Mouse (Mus musculus) inflammation-experienced regulatory T-cells, adult 6 months (primary cell): Measurements from ENCODE around the gene Stk32c. TPM values are rescaled to one million over a fixed set of nuclear protein-coding genes. Genes with fewer than 3 reads are reported as not detected.
A peak's percentile ranks its signal among the peaks of the same experiment; 100 is the strongest.

Experiments
- ATAC-seq: one replicate; pipeline ENCODE4 v1.8.0; 2017
- polyA plus RNA-seq, 3 experiments: library from polyadenylated mRNA; unstranded; fragments of 100-300 nt; shearing (Covaris generic); gene quantifications; one replicate each; pipeline ENCODE4 v1.2.1; 2017

The Stk32c gene
- polyA plus RNA-seq, 3 experiments from 2014 or later: 0.91 to 3.4 TPM; not detected in 1

DNA sequence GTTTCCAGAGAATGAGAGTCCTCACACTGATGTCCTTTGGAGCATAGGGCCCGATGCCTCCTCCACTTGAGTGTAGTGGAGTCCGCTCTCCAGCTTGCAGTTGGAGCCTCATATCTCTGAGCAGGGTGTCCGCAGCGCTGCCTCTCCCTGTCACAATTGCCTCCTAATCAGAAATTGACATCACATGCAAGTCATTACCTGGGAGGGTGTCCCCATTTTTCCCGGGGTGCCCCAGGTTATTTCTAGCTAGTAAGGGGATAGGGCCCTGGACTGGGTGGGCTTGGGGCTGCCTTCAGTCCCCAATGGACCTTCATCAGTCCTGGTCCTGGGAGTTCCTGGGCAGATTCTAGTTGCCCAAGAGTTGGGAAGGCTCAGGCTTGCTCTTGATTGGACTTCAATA lies 120.4 kb downstream of the Stk32c start:
- no peak for ATAC-seq

GRCm38 (mm10) chr7:139091681-139092080 lies 121.4 kb downstream of the Stk32c start:
- no peak for ATAC-seq

DNA sequence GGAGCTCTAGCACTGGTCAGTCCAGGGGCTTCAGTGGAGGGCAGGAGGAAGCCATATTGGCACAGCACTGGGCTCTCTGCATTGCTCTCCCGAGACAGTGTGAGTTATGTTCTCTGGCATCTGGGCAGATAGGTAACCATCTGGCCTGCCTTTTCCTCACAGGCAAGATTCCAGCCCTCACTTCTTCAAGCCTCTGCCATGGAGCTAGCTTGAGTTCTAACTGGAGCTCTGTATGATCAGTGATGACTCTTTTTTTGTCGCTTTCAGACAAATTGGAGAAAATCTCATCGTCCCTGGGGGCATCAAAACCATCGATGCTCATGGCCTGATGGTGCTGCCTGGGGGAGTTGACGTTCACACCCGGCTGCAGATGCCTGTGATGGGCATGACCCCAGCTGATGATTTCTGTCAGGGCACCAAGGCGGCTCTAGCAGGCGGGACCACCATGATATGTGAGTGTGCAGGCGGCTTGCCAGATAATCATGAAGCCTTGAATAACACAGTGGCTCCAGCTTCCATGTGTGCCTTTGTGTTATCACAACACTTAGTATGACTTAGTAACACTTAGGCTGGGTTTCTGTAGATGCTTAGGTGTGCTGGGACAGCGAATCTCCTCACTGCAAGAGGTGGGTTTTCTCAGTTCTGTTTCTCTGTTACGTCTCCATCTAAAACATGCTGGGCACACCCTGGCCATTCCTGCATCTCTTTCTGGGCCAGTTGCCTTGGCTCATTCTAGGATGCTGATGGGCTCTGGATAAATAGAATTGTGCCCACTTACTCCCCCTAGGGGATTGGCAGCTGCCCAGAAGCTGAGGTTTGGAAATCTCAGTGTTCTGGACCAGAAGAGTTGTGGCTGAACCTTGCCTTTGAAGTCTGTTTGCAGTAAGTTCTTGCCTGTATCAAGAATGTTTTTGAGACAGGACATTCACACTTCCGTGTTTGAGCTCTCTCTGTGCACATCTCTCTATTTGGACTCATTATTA lies 122.9 kb downstream of the Stk32c start:
- no peak for ATAC-seq

DNA sequence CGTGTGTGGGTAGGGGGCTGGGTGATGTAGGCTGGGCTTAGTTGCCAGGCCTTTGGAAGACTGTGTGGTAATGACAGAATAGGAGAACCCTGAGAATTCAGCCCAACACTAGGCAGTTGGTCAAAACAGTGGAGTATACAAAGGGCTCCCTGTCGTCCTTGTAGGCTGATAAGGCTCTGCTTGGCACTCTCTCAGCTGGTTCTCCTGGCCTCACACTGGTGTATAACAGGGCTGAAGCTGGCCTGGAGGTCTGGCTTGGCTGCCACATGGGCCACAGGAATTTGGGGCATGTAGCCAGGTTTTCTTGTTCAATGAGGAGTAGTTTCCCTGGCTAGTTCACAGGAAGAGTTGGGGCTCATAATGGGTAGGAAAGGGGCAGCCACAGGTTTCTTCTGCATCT lies 125.3 kb downstream of the Stk32c start:
- no peak for ATAC-seq

DNA sequence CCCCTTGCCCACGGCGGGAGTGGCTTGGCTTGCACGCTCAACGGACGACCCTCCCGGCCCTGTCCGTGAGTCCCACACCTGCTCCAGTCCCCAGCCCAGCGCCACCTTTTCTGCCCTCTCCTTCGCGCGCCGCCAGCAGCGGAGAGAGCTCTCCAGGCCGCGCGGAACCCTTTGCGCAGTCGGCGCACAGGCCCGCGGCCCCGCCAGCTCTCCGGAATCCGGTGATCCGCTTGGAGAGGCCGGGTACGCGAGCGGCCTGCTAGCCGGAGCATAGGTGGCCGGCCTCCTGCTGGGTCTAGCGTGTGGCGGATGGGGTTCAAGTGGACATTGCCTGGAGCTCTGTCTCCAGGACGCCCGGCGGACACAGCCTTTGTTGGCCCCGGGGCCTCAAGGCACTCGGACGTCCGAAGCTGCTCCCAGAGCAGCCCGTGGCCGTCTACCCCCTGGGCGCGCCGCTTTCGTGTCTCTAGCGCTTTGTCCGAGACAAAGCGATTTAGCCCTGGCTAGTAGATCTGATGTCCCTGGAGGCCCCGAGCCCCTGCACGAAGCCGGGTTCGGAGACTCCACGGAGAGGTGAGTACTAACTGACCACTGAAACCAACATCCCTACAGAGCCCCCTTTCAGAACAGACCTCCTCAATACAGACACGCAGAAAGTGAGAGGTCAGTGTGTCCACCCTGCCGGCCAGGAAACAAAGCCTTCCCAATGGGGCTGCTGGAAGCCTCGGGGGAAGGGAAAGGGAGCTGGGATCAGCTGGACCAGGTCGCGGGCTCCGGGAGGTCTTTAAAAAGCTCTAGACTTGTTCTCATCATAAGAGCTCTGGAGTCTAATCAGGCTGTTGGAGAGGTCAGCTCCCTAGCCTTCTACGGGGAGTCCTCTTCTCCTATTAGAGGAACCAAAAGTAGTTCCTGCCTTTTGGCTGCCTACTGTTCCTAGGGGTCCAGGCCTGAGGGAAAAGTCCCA lies 126.6 kb downstream of the Stk32c start:
- no peak for ATAC-seq

DNA sequence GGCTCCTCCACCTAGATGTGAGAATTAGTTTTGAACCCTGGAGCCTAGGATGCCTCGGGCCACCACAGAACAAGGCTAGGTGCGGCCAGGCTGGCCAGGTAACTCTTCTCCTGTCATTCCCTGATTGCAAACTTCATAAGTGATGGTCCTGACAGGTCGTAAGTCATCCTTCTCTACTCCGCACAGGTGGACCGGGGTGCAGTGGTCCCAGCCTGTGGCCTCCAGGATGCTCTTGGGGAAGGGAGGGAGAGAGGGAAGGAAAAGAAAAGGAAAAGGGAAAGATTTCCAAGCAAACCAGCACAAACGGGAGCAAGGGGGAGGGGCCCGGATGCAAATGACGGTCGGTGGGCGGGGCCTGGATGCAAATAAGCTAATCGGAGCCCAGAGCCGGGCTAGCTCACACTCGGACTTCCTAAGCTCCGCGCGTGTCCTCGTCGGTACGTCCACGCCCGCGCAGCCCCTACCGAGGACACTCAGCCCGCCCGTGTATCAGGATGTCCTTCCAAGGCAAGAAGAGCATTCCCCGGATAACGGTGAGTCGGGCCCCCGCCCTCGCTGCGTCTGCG lies 127.4 kb downstream of the Stk32c start, which contains the start of gene Dpysl4:
Dpysl4 (plus strand) TSS at position 373 of the 566 bp plus-strand sequence.
- ATAC-seq: no peak

GRCm38 (mm10) chr7:139084316-139084715 lies 128.8 kb downstream of the Stk32c start:
- ATAC-seq: no peak

DNA sequence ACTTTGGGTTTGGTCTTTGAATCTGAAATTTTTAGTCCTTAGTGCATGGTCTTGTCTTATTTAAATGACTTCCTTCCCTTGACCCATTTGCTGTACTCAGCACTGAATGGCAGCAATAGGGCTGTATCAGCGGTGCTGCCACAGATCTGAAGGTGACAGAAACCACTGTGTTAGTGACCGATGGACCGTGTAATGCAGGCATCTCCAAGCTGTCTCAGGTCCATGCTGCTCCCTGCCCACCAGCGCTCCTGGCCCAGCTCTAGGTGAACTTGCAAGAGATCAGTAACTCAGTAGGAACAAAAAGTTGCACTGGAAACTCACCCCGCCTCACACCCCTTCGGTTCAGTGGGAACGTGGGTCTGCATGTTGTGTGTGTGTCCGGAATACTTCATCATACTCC lies 130.8 kb downstream of the Stk32c start:
- no peak for ATAC-seq

DNA sequence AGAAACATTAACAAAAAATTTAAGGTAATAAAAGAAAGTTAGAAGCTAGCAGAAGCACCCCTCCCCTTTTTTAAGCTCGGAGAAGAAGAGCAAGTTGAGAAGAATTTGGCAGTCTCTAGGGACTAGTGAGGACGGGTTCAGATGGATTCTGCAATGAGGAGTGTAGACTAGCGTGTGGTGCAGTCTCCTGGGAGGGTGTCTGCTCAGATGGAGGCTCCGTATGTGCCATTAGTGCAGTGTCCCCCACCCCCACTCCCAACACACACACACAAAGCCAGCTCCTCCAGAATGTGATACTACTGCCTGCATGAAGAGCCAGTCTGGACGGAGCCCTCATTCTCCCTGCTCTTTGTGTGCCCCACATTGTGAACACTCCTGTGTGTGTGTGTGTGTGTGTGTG lies 131.9 kb downstream of the Stk32c start:
- ATAC-seq: no peak

DNA sequence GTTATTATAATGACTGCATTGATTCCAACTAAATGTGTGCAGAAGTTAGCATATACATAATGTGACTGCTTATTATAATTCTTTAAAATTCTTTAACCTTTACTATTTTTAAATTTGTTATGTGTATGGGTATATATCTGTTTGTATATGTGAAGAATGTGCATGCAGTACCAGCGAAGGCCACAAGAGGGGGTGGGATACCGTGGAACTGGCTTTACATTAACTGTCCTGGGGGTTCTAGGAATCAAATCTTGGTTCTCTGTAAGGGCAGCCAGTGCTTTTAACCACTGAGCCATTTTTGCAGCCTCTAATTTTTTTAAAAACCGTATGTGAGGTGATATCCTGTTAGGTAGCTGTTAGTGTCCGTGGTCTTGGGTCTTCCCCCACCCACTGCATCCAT lies 132.4 kb downstream of the Stk32c start:
- no peak for ATAC-seq

DNA sequence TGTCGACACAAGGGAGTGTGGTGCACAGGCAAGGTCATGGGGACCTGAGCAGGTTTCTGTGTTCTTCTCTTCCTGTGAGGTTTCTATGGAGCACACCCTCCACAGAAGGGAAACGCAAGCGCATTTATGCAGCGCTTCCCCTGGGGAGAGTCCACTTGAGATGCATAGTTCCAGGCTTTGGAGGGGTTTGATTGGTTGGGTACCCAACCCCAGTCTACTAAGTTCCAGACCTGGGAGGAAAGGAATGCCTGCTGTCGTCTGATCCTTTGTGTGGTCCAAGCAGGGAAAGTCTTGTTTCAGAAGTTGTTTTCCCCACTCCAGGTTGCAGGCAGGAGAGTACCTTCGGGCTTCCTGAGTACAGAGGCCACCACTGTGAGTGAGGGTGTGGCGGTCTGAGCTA lies 134.0 kb downstream of the Stk32c start:
- no peak for ATAC-seq

DNA sequence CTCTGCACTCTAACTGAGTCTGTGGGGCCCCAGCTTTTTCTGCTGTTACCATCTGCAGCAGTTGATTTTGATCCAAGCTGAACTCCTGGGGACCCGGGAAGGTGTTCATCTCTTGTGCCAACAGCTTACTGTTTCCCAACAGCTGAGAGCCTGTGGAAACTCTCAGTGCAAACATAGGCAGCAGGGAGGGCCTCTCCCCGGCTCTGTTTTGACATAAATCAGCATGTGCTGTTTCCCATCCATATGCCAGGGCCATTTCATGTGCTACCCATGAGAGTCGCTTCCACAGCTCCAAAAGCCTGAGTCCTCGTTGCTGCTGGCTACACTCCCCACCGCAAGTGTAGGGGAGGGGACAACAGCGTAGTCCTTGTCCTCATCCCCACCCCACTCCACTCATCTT lies 134.9 kb downstream of the Stk32c start:
- ATAC-seq: no peak

DNA sequence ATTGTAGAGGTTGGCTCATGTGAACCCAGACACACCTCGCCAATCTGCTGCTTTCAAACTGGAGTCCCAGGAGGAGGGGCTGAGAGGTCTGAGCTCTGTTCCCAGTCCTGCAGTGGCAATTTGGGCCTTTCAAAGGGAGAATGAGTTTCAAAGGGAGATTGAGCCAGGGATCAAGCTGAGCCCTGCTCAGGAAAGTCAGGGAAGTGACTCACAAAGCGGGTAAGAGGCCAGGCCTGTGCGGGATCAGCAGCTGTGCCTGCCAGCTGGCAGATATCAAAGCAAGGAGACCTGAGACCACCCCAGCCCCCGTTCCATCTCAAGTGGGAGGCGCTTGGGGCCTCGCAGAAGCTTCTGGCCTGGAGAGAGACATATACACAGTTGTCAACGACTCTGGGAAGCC lies 135.8 kb downstream of the Stk32c start:
- ATAC-seq: no peak

GRCm38 (mm10) chr7:139075054-139075794 lies 137.9 kb downstream of the Stk32c start:
- ATAC-seq: no peak

GRCm38 (mm10) chr7:139074189-139074588 lies 138.9 kb downstream of the Stk32c start:
- no peak for ATAC-seq

DNA sequence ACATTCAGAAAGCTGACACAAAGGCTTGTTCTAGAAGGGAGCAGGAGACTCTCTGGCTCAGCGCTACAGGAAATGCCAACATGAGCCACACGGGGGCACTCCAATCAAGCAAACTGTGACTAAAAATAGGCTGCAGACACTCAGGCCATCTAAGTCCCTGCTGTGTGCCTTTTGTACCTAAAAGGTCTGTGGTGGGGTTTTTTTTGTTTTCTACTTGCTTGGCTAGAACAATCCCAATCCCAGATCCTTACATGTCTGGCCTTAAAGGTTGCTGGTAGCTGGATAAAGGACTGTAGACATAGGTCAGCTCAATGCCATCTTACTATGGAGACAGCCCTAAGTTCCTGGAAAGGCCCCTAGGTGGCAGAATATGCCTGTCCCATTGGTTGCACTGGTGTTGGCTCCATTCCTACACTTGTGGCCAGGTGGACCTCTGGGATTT lies 144.9 kb downstream of the Stk32c start:
- ATAC-seq: peak; percentile 46

DNA sequence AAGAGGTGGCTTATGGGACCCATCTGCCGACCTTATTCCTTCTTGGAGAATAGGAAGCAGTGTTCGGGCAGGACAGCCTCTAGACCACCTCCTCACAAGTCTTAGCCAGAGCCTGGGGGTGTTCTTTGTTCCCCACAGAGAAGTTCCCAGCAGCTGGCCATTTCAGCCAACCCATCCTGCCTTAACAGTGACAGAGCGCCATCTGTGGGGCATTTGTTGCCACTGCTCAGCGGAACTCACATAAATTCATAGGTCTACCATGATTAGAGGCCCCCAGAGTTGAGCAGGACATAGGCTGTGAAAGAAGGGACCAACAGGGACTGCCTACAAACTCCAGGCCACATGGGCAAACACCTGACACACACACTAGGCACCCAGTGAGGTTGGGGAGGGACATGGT lies 149.7 kb downstream of the Stk32c start:
- no peak for ATAC-seq

Other genes starting within 250 kb of the Stk32c start
- under 1 TPM in 1 of 3 experiments, not detected in 2; 0.09 TPM for gene Dpysl4, start 127.3 kb downstream of the Stk32c start, polyA plus RNA-seq
- 1 to 10 TPM in 2 of 3 experiments, under 1 TPM in 1; 0.77 to 4.3 (median 3.2) TPM for gene Lrrc27, start 319 bp downstream of the Stk32c start, polyA plus RNA-seq
- gene Pwwp2b, start 35.2 kb upstream of the Stk32c start, polyA plus RNA-seq: 1 to 10 TPM; 1.9 to 3.4 (median 2.1) TPM
- gene Inpp5a, start 175.8 kb upstream of the Stk32c start, polyA plus RNA-seq: 1 to 10 TPM; 2.5 to 9.3 (median 7.2) TPM